Mouse (Mus musculus) heart, postnatal 25 days (tissue): ENCODE measurements around the gene Zkscan3. TPM values are rescaled to one million over a fixed set of nuclear protein-coding genes. Genes with fewer than 3 reads are reported as not detected.

Source experiments
- DNase-seq: peaks from one replicate; pipeline ENCODE4 v3.0.0; 2022; ENCODE audit warnings: low spot score
- intact Hi-C: fragments of 180-260 bp; cut with DNase I; formaldehyde crosslinking; loops from one replicate; pipeline ENCODE4 v1.15.1; 2025
- total RNA-seq, 2 experiments: library from RNA; stranded (reverse); gene quantifications; 2 replicates each; pipeline ENCODE4 v1.2.3; 2021

The Zkscan3 gene
- total RNA-seq = 10 to 100 TPM; 28.3 to 30.6 TPM

DNA sequence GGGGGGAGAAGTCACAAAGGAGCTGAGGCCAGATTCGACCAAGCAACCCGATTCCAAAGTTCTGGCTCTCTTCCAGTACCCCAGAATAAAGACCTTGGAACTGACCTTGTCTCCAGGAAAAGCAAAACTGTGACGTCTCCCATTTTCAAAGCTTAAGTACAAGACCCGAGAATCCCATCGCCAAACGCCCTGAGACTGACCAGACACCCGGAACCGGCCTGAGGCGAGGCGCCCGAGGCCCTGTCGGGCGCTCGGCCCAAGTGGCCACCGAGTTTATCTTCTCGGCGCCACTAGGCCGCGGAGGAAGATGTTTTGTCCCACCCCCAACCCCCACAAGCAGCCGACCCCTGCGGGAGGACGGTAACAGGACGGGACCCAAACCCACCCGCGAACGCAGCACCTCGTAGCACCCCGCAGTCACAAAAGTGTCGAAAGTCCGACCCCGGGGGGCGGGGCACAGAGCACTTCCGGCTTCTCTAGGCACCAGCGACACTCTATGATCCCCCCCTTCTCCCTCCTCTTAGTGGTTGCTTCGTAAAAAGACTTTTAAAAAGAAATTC is at the start of gene Zkscan3:
Gene Zkscan3 (minus strand): TSS at position 469 of the 560 bp plus-strand sequence.
- intact Hi-C loops = loop anchor here (2.0 kb wide), 2 partner anchors 50 to 128 kb away; partner anchors contain the start of genes Zkscan8 and Zscan26
- peak; percentile 67 for DNase-seq

DNA sequence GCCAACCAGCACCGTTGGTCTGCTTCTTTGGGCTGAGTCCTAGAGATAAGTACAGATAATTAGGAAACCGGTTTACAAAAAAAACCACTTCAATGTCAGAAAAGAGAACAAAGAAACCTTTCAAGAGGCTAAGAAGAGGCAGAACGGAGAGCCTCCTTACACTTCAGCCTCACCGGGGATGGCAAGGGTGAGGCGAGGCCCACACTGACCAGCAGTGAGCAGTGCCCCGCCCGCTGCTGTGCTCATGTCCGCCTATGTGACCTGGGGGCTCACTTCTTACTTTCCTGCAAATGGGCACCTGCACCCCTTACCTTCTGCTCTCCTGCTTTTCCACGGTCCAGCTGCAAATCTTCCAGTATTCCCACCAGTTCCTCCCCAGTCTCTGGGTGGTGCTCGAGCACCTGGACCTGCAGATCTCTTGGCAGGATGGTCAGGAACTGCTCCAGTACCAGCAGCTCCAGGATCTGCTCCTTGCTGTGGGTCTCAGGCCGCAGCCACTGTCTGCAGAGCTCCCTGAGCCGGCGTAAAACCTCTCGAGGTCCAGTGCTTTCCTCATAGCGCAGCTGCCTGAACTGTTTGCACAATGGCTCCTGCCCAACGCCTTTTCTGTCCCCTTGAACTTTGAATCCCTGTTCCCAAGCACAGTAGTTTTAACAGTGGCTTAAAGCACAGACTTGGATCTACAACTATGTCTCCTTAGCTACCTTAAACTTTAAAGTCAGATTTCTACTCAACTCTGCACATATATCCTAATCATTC is 45.5 kb upstream of the Zkscan3 start:
- intact Hi-C loops = no loop called here
- DNase-seq = no peak

DNA sequence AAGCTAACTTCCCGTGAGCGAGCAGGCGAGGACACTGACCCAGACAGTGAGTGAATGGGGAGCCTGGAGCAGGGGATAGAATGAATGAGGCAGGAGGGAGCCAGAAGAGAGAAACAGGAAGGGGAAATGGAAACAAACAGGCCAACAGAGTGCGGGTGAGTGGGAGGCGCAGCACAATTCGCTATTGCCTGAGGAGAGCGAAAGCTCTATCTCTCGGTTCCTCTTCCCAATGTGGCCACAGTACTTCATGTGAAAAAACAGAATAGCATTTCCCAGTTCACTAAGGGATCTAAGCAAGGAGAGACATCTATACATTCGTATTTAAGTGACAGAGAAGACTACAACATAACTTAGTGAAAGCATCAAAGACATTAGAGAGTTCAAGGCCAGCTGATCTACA is 44.2 kb upstream of the Zkscan3 start:
- DNase-seq = no peak
- intact Hi-C loops = no loop called here

DNA sequence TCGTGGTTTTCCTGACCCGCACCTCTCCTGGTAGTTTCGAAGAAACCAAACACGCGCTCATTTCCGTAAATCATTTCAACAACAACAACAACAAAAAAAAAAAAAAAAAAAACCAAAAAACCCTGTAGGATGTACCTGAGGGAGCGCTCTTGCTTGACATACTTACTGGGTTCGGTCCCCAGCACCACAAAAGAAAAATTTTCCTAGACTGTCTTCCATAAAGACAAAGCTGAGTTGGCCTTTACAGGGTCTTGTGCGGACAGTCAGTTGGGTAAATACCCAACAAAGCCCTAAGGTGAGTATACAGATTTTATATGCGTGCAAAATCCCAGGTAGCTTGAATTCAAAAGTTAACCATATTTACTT is 38.6 kb upstream of the Zkscan3 start:
- intact Hi-C loops = no loop called here

DNA sequence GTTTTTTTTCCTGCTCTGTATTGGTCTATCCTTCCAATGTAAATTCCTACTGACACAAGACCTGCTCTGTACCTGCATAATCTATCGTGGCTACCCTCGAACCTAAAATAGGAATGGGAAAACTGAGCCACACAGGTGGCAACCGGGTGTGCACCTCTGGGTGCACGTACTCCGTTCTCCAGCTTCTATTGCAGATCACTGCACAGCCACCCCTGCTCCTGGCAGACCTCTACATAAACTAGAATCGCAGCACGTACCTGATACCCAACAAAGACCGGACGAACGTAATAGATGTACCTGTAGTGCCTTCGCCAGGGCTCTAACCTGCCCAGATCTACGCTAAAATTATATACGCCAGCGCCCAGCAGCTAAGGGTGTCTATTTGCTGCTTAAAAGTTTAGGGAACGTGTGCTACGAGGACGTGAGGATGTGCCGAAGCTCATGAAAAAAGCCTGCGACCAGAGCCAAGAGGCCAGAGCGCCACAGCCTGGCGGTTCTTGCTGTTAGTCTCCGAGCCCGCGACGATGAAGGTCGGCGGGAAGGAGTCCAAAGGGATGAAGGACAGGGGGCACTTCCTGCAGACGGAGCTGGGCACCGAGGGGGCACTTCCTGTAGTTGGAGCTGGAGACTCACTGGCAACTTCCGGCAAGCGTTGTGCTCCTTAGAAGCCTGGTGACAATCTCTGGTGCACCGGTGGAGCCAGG is 38.1 kb upstream of the Zkscan3 start, which contains the start of gene Pgbd1:
Gene Pgbd1 (minus strand): TSS at position 556 of the 704 bp plus-strand sequence.
- peak; percentile 27 for DNase-seq
- intact Hi-C loops = no loop called here

More for the DNA sequence above, 38.6 kb upstream of the Zkscan3 start:
- DNase-seq = no peak

DNA sequence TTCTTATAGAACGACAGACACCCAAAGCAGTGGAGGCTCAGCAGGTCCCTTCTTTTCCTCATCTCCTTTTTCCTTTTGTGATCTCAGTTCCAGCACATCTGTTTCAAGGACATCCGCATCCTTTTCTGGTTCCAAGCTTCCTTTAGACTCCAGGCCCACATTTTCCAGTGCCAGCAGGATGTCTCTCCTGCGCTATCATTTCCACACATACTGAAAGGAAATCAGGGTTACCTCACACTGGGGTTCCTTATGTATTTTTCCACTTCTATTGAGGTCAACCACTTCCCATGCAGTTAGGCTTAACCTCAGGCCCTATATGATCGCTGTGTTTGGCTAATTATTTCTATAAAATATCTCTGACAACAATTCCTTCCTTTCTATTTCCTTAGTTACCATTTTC is 32.9 kb upstream of the Zkscan3 start:
- intact Hi-C loops = no loop called here
- DNase-seq = no peak

DNA sequence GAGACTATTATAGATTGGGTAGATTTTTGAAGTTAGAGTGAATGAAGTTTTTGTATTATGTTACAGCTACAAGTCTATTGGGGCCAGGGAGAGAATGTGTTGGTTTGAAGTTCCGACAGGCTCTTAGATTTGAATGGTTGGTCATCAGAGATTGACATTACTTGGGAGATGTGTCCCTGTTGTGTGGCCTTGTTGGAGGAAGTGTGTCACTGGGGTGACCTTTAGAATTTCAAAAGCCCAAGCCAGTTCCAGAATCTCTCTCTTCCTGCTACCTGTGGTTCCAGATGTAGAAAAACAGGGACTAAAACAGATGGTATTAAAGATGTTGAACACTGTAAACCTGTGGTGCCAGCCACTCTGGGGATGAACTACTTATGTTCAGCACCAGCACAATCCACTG is 25.1 kb upstream of the Zkscan3 start:
- no peak for DNase-seq
- intact Hi-C loops = no loop called here

DNA sequence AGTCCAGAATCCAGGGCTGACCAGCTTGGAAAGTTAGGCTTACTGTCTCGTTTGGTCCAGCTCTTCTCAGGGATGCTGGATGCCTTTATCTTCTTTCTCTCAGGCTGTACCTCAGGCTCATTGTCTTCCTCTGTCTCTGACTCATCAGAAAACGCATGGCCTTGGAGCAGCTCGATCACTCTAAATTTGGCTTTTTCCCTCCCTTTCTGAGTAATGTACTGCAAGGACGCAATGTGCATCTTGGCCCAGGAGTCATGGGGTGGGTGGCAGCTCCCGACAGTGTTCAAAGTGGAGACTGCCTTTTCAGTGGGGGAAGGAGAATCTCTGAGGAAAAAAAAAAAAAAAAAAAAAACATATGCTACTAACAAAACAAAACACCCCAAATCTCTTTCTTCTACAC is 20.7 kb upstream of the Zkscan3 start:
- DNase-seq = no peak
- intact Hi-C loops = no loop called here

DNA sequence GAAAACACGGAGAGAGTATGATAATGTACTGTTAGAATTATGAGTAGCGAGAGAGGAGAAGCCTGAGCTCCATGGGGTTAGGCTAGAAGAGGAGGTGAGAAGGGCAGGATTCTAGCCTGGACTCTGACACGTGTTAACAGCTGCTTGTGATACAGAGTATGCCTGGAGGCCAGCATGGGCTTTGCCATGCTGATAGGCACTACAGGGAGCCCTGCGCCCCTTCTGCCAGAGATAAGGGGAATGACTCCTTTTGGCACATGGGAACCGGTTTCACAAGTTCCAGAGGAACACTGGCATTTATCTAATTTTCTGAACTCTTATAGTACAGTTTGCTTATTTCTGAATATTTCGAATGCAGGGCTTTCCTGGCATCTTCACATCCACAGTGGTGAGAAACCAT is 16.3 kb upstream of the Zkscan3 start:
- DNase-seq = no peak
- intact Hi-C loops = no loop called here

DNA sequence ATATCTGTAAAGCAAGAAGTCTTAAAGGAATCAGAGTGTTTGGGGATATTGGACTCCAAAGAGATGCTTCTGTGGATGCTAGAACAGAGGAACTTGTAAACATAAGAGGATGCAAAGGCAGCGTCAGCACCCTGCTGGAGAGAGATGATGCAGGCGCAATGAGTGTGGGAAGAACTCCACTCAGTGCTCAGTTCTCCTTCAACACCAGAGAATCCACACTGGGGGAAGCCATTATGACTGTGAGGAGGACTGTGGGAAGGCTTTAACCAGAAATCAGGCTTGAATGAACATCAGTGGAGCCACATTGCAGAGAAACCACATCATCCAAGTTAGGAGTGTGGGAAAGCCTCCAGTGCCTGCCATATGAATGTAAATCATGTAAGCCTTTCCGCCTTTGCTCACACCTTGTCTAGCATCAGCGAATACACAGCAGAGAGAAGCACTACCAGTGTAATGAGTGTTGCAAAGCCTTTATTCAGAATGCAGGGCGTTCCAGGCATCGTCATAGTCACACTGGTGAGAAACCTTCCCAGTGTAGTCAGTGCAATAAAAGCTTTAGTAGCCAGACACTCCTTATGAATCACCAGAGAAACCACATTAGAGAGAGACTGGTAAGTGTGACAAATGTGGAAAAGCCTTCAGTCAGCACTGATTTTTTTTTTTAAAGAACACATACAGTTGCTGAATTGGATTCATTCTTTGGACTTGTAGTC is 14.9 kb upstream of the Zkscan3 start:
- DNase-seq = no peak
- intact Hi-C loops = no loop called here

DNA sequence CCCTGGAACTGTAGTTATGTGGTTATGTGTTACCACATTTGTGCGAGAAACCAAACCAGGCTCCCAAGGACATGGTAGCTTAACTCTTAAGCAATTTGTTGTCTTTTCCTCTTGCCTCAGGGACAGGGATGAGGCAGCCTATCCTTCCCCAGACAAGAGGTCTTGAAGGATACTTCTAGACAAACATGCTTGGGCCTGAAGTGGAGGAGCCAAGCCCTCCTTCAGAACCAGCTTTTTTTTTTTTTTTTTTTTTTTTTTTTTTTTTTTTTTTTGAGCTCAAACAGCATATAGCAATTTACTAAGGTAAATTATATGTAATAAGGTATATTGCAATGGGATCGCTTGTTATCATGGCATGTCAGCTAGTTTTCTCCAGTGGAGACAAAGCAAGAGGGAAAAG is 13.2 kb upstream of the Zkscan3 start:
- intact Hi-C loops = no loop called here
- DNase-seq = no peak

DNA sequence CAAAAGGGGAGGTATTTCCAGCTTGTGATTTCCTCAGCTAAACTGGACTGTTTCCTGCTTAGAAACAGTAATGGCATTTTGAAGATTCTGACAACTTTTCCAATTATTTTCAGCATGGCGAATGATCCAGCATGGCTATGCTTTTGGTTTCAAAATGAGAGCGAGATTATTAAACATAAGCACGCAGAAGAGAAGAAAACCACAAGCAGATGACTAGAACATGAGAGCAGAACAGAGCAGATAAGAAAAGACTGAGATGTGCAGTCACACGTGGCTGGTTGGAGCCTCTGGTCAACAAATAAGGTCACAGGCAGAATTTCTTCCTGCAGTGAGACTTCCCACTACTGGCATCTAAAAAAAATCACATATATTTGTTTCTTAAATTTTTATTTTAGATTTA is 12.7 kb upstream of the Zkscan3 start:
- intact Hi-C loops = no loop called here
- no peak for DNase-seq

DNA sequence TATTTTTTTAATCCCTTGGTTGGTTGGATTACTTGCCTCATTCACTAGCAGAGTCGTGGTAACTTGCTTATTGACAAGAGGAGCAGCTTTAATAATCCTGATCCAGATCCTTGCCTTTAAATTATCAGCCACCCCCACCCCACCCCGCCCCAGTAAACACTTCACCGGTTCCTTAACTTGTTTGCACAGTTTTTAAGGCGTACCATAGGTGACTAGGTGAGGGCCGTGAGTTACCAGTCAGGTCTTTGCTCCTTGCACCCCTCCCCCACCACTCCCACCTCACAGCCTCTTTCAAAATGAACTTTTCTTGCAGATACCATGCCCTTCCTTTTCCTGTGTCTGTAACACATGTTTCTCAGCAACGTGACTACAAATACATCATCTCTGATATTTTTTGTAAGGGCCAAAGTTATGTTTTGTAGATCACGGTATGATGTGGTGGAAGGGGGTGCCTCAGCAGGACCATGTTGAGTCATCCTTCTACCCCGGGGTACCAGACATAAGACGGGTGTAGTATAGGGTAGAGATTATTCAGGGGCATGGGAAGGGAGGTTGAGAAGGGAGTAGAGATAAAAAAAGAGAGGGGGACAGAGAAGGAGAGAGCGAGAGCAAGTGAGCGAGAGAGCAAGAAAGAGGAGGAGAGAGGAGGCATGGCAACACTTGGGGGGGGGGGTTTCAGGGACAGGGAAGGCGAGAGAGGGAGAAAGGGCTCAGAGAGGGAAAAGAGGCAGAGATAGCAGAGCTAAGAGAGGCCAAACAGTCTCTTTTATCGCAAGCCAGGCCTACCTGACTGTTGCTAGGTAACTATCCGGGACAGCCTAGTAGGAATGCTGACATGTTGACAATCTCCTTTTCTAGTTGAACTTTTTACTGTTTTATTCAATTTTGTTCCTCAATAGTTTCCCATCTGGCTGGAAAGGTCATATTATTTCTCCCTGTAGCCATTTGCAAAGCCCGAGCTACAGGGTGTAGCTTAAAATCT is 12.0 kb upstream of the Zkscan3 start:
- DNase-seq = no peak
- intact Hi-C loops = no loop called here

DNA sequence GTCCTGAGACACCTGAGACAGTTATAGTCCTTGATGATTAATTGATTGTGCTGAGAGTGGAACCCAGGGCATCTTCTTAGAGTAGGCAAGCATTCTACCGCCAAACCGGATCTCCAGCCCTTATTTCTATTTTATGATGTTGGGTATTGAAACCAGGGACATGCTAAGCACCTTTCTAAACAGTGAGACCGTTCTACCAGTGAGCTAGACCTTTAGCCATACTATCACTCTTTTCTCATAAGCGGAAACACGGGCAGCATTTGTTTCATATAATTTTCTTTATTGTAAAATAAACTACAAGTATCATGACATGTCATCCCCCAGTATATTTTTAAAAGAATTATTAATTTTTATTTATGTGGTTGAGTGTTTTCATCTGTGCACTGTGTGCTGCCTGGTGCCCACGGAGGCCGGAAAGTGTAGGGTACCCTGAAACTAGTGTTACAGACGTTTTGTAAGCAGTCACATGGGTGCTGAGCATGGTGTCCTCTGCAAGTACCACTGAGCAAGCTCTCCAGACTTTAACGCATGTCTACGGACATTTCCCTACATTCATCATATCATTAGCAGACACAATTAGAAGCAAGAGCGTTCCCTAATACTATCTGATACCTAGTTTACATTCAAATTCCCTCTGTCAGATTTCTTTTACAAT is 6.4 kb upstream of the Zkscan3 start:
- intact Hi-C loops = loop anchor here (2.0 kb wide), 1 partner anchor 98 kb away; no protein-coding TSS in a partner anchor
- DNase-seq = no peak

DNA sequence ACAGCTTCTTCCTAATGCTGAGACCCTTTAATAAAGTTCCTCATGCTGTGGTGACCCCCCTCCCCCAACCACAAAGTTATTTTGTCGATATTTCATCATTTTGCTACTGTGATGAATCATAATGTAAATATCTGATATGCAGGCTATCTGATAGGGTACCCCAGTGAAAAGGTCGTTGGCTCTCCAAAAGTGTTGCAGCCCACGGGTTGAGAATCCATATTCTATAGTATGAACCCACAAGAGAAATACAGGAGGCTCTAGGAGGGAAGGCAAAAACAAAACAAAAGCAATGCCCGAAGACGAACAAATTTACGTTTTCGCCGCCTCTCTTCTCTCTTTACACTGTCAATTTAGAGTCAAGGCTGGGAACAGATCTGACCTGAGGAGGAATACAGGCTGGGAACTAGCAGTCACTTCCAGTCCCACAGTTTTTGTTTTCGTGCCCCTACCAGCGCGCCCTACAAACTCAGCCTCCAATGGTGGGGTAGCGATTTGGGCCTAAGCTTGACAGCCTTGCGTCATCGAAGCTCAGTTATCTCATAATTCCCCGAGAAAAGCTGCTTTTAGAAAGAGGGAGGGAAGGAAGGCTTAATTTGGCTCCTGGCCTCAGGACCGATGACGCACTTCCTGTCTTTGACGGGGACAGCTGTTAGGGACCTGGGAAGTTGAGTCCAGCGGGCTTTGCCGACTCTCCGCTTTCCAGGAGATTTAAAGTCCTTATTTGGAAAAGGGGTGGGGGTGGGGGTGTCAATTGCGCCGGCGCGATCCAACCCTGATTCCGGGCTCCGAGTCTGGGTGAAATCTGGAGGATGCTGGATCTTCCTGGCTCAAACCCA is 5.6 kb upstream of the Zkscan3 start:
- intact Hi-C loops = loop anchor here (2.0 kb wide), 1 partner anchor 99 kb away; no protein-coding TSS in a partner anchor
- DNase-seq = peak; percentile 82

DNA sequence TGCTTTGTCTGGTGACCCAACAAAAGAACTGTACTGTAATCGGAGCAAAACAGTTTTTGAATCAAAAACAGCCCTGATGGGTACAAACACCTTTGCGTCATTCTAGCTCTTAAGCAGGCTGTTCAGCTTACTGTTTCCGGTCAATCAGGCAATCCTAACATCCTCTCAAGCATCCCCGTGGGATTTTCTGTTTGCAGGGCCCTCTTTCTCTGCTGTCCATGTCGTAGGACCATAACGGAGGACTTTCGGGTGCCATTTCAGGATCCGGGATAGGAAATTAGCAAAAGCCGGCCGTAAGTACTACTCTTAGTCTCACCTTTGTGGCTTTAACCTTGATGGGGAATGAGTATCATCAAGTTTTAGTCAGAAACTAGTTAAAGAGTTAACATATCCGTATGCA is 4.8 kb upstream of the Zkscan3 start:
- intact Hi-C loops = no loop called here
- DNase-seq = no peak

DNA sequence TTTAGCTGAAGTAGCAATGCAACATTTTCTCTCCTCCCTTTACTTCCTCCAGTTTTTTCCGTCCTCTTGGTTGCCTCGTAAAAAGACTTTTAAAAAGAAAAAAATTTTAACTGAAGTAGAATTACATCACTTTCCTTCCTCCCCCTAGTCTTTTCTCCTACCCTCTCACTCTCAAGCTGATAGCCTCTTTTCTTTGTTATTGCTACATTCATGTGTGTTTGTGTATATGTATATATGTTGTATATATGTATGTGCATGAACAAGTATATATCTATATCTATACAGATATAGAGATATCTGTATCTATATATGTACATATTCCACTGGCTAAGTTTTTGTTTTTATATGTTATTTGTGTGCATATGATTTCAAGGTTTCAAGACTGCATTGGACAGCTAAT is 293 bp upstream of the Zkscan3 start:
- intact Hi-C loops = loop anchor here (2.0 kb wide), 2 partner anchors 50 to 128 kb away; partner anchors contain the start of genes Zkscan8 and Zscan26
- no peak for DNase-seq
